9 mouse cellular contexts compared by ENCODE assay signal in genomic region chr5:92081326-92081725, GRCm38 (mm10). TPM values are rescaled to one million over a fixed set of nuclear protein-coding genes. Genes with fewer than 3 reads are reported as not detected.
A peak's percentile ranks its signal among the peaks of the same experiment; 100 is the strongest.
DNase-seq lines count a peak whose midpoint lies in the region; ATAC-seq and TF ChIP-seq lines count a peak whose summit lies in the region.
"Had no signal": no experiment of that assay in that cellular context is flagged by ENCODE, and none has a peak within 500 bp of the region (broad histone marks: within the 10 kb centered on the region; RNA-seq: fewer than 3 reads in every experiment).

No protein-coding gene starts in this region.

- no peak overlapping the region for H3K27ac ChIP-seq in kidney, adult 2 months (ENCODE audit: insufficient read depth, low read depth, low read length)
- no peak overlapping the region for H3K27ac ChIP-seq in embryonic facial prominence, embryonic 12.5 days
- H3K27ac ChIP-seq in intestine, embryonic 14.5 days (ENCODE audit: low read depth) = no peak overlapping the region
- H3K27ac ChIP-seq in midbrain, embryonic 16.5 days (ENCODE audit: low read length) = no peak overlapping the region
- no peak overlapping the region for H3K27ac ChIP-seq in lung, postnatal 0 days (ENCODE audit: low read length)

- no peak overlapping the region for H3K4me3 ChIP-seq in kidney, adult 2 months (ENCODE audit: insufficient read depth, low read depth, low read length)
- H3K4me3 ChIP-seq in embryonic facial prominence, embryonic 12.5 days = peak overlapping the region; percentile 93; the same call in 1 of the 2 replicates
- peak overlapping the region; percentile 93; the same call in 1 of the 2 replicates for H3K4me3 ChIP-seq in intestine, embryonic 14.5 days (ENCODE audit: low read depth, low read length)
- H3K4me3 ChIP-seq in midbrain, embryonic 16.5 days (ENCODE audit: low read depth, low read length) = peak overlapping the region; percentile 99
- H3K4me3 ChIP-seq in lung, postnatal 0 days (ENCODE audit: low read depth, low read length) = no peak overlapping the region

- no peak for TF ChIP-seq CTCF in kidney, adult 2 months (conservative IDR thresholded peaks at IDR 0.05; ENCODE audit: insufficient read depth, insufficient read length, low read depth, low read length)
- no peak for TF ChIP-seq CTCF in lung, postnatal 0 days (IDR thresholded peaks at IDR 0.05)

- peak; percentile 18 for DNase-seq in kidney, adult 2 months
- no peak for DNase-seq in kidney, adult 9 months
- no peak for DNase-seq in intestine, embryonic 14.5 days (ENCODE audit: low spot score)
- no peak for DNase-seq in retina, embryonic 14.5 days (ENCODE audit: low spot score)
- no peak for DNase-seq in lung, postnatal 0 days (ENCODE audit: low spot score)

- ATAC-seq in embryonic facial prominence, embryonic 12.5 days (ENCODE audit: insufficient number of reproducible peaks, insufficient read depth, low FRiP score, low TSS enrichment) = no peak
- ATAC-seq in intestine, embryonic 14.5 days (replicated peaks; ENCODE audit: low FRiP score, low TSS enrichment, low read depth) = no peak
- no peak for ATAC-seq in midbrain, embryonic 16.5 days
- ATAC-seq in monocyte, adult 5-6 weeks (replicated peaks; ENCODE audit: insufficient number of reproducible peaks, low FRiP score, low TSS enrichment, poor library complexity, severe bottlenecking) = no peak
- no peak for ATAC-seq in lung, postnatal 0 days

- 57% methylated on average over 3 of the region's 3 CpGs for WGBS in kidney, adult 2 months
- WGBS in embryonic facial prominence, embryonic 12.5 days = 66% methylated on average over 3 of the region's 3 CpGs
- 54% methylated on average over 3 of the region's 3 CpGs for whole genome bisulfite sequencing in intestine, embryonic 14.5 days
- WGBS in midbrain, embryonic 16.5 days = 68% methylated on average over 3 of the region's 3 CpGs
- 43% methylated on average over 3 of the region's 3 CpGs for WGBS in lung, postnatal 0 days

- peaks cover 13% of the 10 kb centered on the region for H3K4me1 ChIP-seq in kidney, adult 2 months (ENCODE audit: control insufficient read depth, insufficient read depth, low read length)
- peaks cover 24% of the 10 kb centered on the region for H3K4me1 ChIP-seq in embryonic facial prominence, embryonic 12.5 days
- H3K4me1 ChIP-seq in intestine, embryonic 14.5 days (replicated peaks; ENCODE audit: control insufficient read depth, insufficient read depth, low read length) = peaks cover 25% of the 10 kb centered on the region
- peaks cover 33% of the 10 kb centered on the region for H3K4me1 ChIP-seq in midbrain, embryonic 16.5 days (ENCODE audit: control insufficient read depth, insufficient read depth, low read length)
- H3K4me1 ChIP-seq in lung, postnatal 0 days (ENCODE audit: insufficient read depth, low read depth, low read length) = peaks cover 5% of the 10 kb centered on the region; the same call in 1 of the 2 replicates

- H3K9ac ChIP-seq in embryonic facial prominence, embryonic 12.5 days = no peak overlapping the region
- 0 out of 2 replicates have a peak overlapping the region, but pooled peaks have one; percentile 16 for H3K9ac ChIP-seq in intestine, embryonic 14.5 days (ENCODE audit: low read length)
- no peak overlapping the region for H3K9ac ChIP-seq in midbrain, embryonic 16.5 days (ENCODE audit: low read depth, low read length)
- H3K9ac ChIP-seq in lung, postnatal 0 days (replicated peaks; ENCODE audit: low read depth) = no peak overlapping the region

- H3K9me3 ChIP-seq in embryonic facial prominence, embryonic 12.5 days = no peaks in the 10 kb centered on the region
- no peaks in the 10 kb centered on the region for H3K9me3 ChIP-seq in intestine, embryonic 14.5 days (ENCODE audit: control insufficient read depth, low read length)
- H3K9me3 ChIP-seq in midbrain, embryonic 16.5 days (replicated peaks; ENCODE audit: control insufficient read depth, low read length, poor library complexity, severe bottlenecking) = no peaks in the 10 kb centered on the region
- no peaks in the 10 kb centered on the region for H3K9me3 ChIP-seq in lung, postnatal 0 days (ENCODE audit: low read length)

- peak overlapping the region; percentile 69 for H3K4me2 ChIP-seq in embryonic facial prominence, embryonic 12.5 days (replicated peaks)
- peak overlapping the region; percentile 82 for H3K4me2 ChIP-seq in intestine, embryonic 14.5 days (ENCODE audit: low read length)
- H3K4me2 ChIP-seq in midbrain, embryonic 16.5 days (ENCODE audit: low read length) = peak overlapping the region; percentile 77
- H3K4me2 ChIP-seq in lung, postnatal 0 days (replicated peaks; ENCODE audit: low read depth, low read length) = no peak overlapping the region

- no peaks in the 10 kb centered on the region for H3K27me3 ChIP-seq in kidney, adult 2 months (replicated peaks; ENCODE audit: control insufficient read depth, insufficient read depth, low read length)
- H3K27me3 ChIP-seq in embryonic facial prominence, embryonic 12.5 days = no peaks in the 10 kb centered on the region
- H3K27me3 ChIP-seq in intestine, embryonic 14.5 days (replicated peaks; ENCODE audit: control insufficient read depth, insufficient read depth, low read length) = no peaks in the 10 kb centered on the region
- no peaks in the 10 kb centered on the region for H3K27me3 ChIP-seq in midbrain, embryonic 16.5 days (ENCODE audit: control insufficient read depth, insufficient read depth, low read depth, low read length)
- no peaks in the 10 kb centered on the region for H3K27me3 ChIP-seq in lung, postnatal 0 days (replicated peaks; ENCODE audit: insufficient read depth, low read length)

- no peaks in the 10 kb centered on the region for H3K36me3 ChIP-seq in kidney, adult 2 months (ENCODE audit: control insufficient read depth, insufficient read depth, low read length)
- H3K36me3 ChIP-seq in embryonic facial prominence, embryonic 12.5 days = no peaks in the 10 kb centered on the region
- H3K36me3 ChIP-seq in intestine, embryonic 14.5 days (ENCODE audit: control insufficient read depth, insufficient read depth, low read length) = no peaks in the 10 kb centered on the region
- H3K36me3 ChIP-seq in midbrain, embryonic 16.5 days (ENCODE audit: control insufficient read depth, insufficient read depth, low read length) = no peaks in the 10 kb centered on the region
- no peaks in the 10 kb centered on the region for H3K36me3 ChIP-seq in lung, postnatal 0 days (ENCODE audit: insufficient read depth, low read length)

- TF ChIP-seq POLR2A in kidney, adult 2 months (IDR thresholded peaks at IDR 0.05; ENCODE audit: low read depth, low read length) = no peak

- TF ChIP-seq EP300 in lung, postnatal 0 days (IDR thresholded peaks at IDR 0.05) = no peak

RNA-seq across cellular contexts. Expression of gene G3bp2, which starts 2.2 kb away (rescaled TPM):
- 15.1 and 20.6 TPM in 2 replicates for polyA plus RNA-seq in kidney, adult 2 months (2012; rRNA removed)
- polyA plus RNA-seq in embryonic facial prominence, embryonic 12.5 days (2016; fragmentation: Nextera tagmentation; extraction: Ambion mirVana) = 218 and 225 TPM in 2 replicates
- polyA plus RNA-seq in intestine, embryonic 14.5 days (2014; fragmentation: Nextera tagmentation; extraction: Ambion mirVana) = 192 and 202 TPM in 2 replicates
- polyA plus RNA-seq in midbrain, embryonic 16.5 days (2015; fragmentation: Nextera tagmentation; extraction: Ambion mirVana) = 376 and 385 TPM in 2 replicates
- total RNA-seq in monocyte, adult 5-6 weeks (2017) = 133 to 155 TPM (median 141 TPM) in 3 replicates
- polyA plus RNA-seq in lung, postnatal 0 days (2015; fragmentation: Nextera tagmentation; extraction: Ambion mirVana) = 95.2 and 102 TPM in 2 replicates

RNA-seq across cellular contexts. Expression of gene Cdkl2, which starts 37.6 kb away (rescaled TPM):
- 2.3 and 2.8 TPM in 2 replicates for polyA plus RNA-seq in kidney, adult 2 months (2012; rRNA removed)
- polyA plus RNA-seq in embryonic facial prominence, embryonic 12.5 days (2016; fragmentation: Nextera tagmentation; extraction: Ambion mirVana) = 0.91 and 1.0 TPM in 2 replicates
- 2.5 and 2.6 TPM in 2 replicates for polyA plus RNA-seq in intestine, embryonic 14.5 days (2014; fragmentation: Nextera tagmentation; extraction: Ambion mirVana)
- 14.6 and 19.7 TPM in 2 replicates for polyA plus RNA-seq in midbrain, embryonic 16.5 days (2015; fragmentation: Nextera tagmentation; extraction: Ambion mirVana)
- total RNA-seq in monocyte, adult 5-6 weeks (2017) = 0.48 to 1.3 TPM in 2 of 3 replicates, not detected in the other
- polyA plus RNA-seq in lung, postnatal 0 days (2015; fragmentation: Nextera tagmentation; extraction: Ambion mirVana) = 5.1 and 6.2 TPM in 2 replicates
- total RNA-seq: hematopoietic stem cell, adult 5-6 weeks had no signal

RNA-seq across cellular contexts. Expression of gene Uso1, which starts 56.4 kb away (rescaled TPM):
- polyA plus RNA-seq in kidney, adult 2 months (2012; rRNA removed) = 23.0 and 28.7 TPM in 2 replicates
- polyA plus RNA-seq in embryonic facial prominence, embryonic 12.5 days (2016; fragmentation: Nextera tagmentation; extraction: Ambion mirVana) = 45.7 and 49.3 TPM in 2 replicates
- polyA plus RNA-seq in intestine, embryonic 14.5 days (2014; fragmentation: Nextera tagmentation; extraction: Ambion mirVana) = 30.8 and 31.5 TPM in 2 replicates
- 38.4 and 46.0 TPM in 2 replicates for polyA plus RNA-seq in midbrain, embryonic 16.5 days (2015; fragmentation: Nextera tagmentation; extraction: Ambion mirVana)
- total RNA-seq in monocyte, adult 5-6 weeks (2017) = 16.5 to 45.5 TPM (median 28.5 TPM) in 3 replicates
- 28.8 and 31.7 TPM in 2 replicates for polyA plus RNA-seq in lung, postnatal 0 days (2015; fragmentation: Nextera tagmentation; extraction: Ambion mirVana)

Comparison
In these comparisons a context has a peak if more than half of its experiments do, and no peak if none do; other contexts are left out.
1. H3K4me3 ChIP-seq: peak in embryonic facial prominence, embryonic 12.5 days (single experiment), intestine, embryonic 14.5 days (single experiment) and midbrain, embryonic 16.5 days (single experiment); none in kidney, adult 2 months (single experiment) and lung, postnatal 0 days (single experiment).